In the genomic region with DNA sequence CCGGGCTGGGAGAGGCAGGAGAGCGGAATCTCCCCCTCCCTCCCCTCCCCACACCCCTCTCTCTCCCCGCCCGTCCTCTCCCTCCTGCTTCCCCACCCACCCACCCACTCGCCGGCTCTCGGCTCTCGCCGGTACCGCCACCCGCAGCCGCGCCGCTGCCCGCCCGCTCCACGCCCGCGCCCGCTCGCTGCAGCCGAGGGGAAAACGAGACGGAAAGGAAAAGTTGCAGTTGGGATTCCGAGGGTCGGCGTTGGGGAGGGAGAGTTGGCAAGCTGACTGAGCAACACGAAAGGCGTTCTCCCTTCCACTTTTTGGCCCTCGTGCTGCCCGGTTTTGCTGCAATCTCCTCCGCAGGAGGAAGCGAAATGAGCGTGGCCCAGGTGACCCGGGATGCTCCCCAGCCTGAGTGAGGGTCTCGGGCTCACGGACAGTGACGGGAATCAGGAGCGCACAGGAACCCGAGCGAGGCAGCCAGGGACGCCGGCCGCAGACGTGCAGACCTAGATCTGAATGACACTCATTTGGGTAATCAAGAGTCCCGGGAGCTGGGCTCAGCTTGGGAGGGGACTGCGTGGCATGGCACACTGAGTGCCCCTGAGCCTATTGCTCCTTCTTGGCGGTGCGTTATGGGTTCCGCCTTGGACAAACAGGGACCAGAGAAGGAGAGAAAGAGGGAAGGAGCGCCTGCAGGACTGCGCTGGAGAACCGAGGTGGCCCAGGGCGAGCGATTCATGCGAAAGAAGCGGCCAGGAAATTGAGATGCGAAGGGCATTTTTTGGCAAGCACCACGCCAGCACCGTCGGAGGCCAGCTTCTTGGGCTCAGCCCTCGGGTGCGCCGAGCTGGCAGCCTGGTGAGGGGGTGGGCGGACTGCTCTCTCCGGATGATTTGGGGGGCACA, we compare ENCODE assay signal across 8 mouse cellular contexts.
DNase-seq lines count a peak whose midpoint lies in the region; ATAC-seq and TF ChIP-seq lines count a peak whose summit lies in the region.

No protein-coding gene starts in this region.

- no peaks in the 10 kb centered on the region for H3K9me3 ChIP-seq in liver, embryonic 16.5 days (replicated peaks; ENCODE audit: control insufficient read depth, low read length)
- no peaks in the 10 kb centered on the region for H3K9me3 ChIP-seq in stomach, embryonic 15.5 days

- no peaks in the 10 kb centered on the region for H3K4me1 ChIP-seq in liver, embryonic 16.5 days (ENCODE audit: control insufficient read depth, low read depth, low read length)
- peaks cover 11% of the 10 kb centered on the region; the same call in 1 of the 2 replicates for H3K4me1 ChIP-seq in stomach, embryonic 15.5 days

- TF ChIP-seq CTCF in gastrocnemius, adult 2 months (IDR thresholded peaks at IDR 0.05) = no peak

- intact Hi-C loops in gastrocnemius, adult 2 months (cut with DNase I) = no loop called here
- intact Hi-C loops in heart, postnatal 14 days (cut with DNase I) = no loop called here

- no peaks in the 10 kb centered on the region for H3K36me3 ChIP-seq in liver, embryonic 16.5 days (ENCODE audit: control insufficient read depth, insufficient read depth)
- no peaks in the 10 kb centered on the region for H3K36me3 ChIP-seq in stomach, embryonic 15.5 days

- WGBS in liver, embryonic 16.5 days (ENCODE audit: insufficient replicate concordance) = 2% methylated on average over 45 of the region's 66 CpGs
- under 1% methylated on average over 52 of the region's 66 CpGs for WGBS in stomach, embryonic 15.5 days

- no peak for DNase-seq in gastrocnemius, adult 2 months
- DNase-seq in gastrocnemius, adult 18-20 months (ENCODE audit: low spot score) = no peak
- DNase-seq in CD4-positive helper T cell, adult 2 months (ENCODE audit: low read depth, low spot score) = peak; percentile 25
- peak; percentile 74 to 77 for DNase-seq in cerebellum, postnatal 10 days
- DNase-seq in heart, postnatal 14 days = peak; percentile 10 to 19
- no peak for DNase-seq in spleen, adult 12 weeks (ENCODE audit: low spot score)

- peak overlapping the region; percentile 65 for H3K4me3 ChIP-seq in gastrocnemius, adult 2 months
- H3K4me3 ChIP-seq in liver, embryonic 16.5 days (ENCODE audit: low read depth, low read length) = peak overlapping the region; percentile 19
- peak overlapping the region; percentile 51 for H3K4me3 ChIP-seq in stomach, embryonic 15.5 days (replicated peaks)

- H3K27ac ChIP-seq in gastrocnemius, adult 2 months = no peak overlapping the region
- no peak overlapping the region for H3K27ac ChIP-seq in liver, embryonic 16.5 days (ENCODE audit: low read length)
- H3K27ac ChIP-seq in stomach, embryonic 15.5 days = no peak overlapping the region

- H3K27me3 ChIP-seq in liver, embryonic 16.5 days (ENCODE audit: control insufficient read depth, insufficient read depth, low read depth, low read length) = peaks cover 67% of the 10 kb centered on the region
- peaks cover 75% of the 10 kb centered on the region for H3K27me3 ChIP-seq in stomach, embryonic 15.5 days (replicated peaks)

- no peak overlapping the region for H3K9ac ChIP-seq in liver, embryonic 16.5 days (ENCODE audit: low read depth, low read length)
- peak overlapping the region; percentile 22; the same call in 1 of the 2 replicates for H3K9ac ChIP-seq in stomach, embryonic 15.5 days

- ATAC-seq in liver, embryonic 16.5 days (ENCODE audit: low read depth) = no peak
- no peak for ATAC-seq in stomach, embryonic 15.5 days (ENCODE audit: insufficient read depth, low FRiP score, low read depth)

- H3K4me2 ChIP-seq in liver, embryonic 16.5 days (ENCODE audit: low read depth, low read length) = peak overlapping the region; percentile 37
- H3K4me2 ChIP-seq in stomach, embryonic 15.5 days = peak overlapping the region; percentile 84

Comparison
In these comparisons a context has a peak if more than half of its experiments do, and no peak if none do; other contexts are left out.
1. DNase-seq: peak in CD4-positive helper T cell, adult 2 months (single experiment), cerebellum, postnatal 10 days (2 of 2) and heart, postnatal 14 days (2 of 2); none in gastrocnemius, adult 2 months (single experiment), gastrocnemius, adult 18-20 months (single experiment) and spleen, adult 12 weeks (single experiment).
2. Peak in every context shown above with its lines, with median percentiles within 50 percentile points of each other: H3K4me3 ChIP-seq.